9 mouse cellular contexts compared by ENCODE assay signal in genomic region chr1:165459041-165459502, GRCm38 (mm10). TPM values are rescaled to one million over a fixed set of nuclear protein-coding genes. Genes with fewer than 3 reads are reported as not detected.
DNase-seq lines count a peak whose midpoint lies in the region; ATAC-seq and TF ChIP-seq lines count a peak whose summit lies in the region.
"Had no signal": no experiment of that assay in that cellular context is flagged by ENCODE, and none has a peak within 500 bp of the region (broad histone marks: within the 10 kb centered on the region; RNA-seq: fewer than 3 reads in every experiment).

No protein-coding gene starts in this region.

- H3K4me1 ChIP-seq in kidney, embryonic 14.5 days (ENCODE audit: control insufficient read depth, insufficient read depth, low read length) = peaks cover 3% of the 10 kb centered on the region; the same call in 1 of the 2 replicates
- H3K4me1 ChIP-seq in intestine, embryonic 14.5 days (replicated peaks; ENCODE audit: control insufficient read depth, insufficient read depth, low read length) = 0 out of 2 replicates have a peak, but pooled peaks cover 2% of the 10 kb centered on the region
- H3K4me1 ChIP-seq in midbrain, postnatal 0 days (ENCODE audit: insufficient read depth, low read length) = 0 out of 2 replicates have a peak, but pooled peaks cover 8% of the 10 kb centered on the region

- peaks cover under 1% of the 10 kb centered on the region; the same call in 1 of the 2 replicates for H3K9me3 ChIP-seq in kidney, embryonic 14.5 days (ENCODE audit: control insufficient read depth, low read length)
- no peaks in the 10 kb centered on the region for H3K9me3 ChIP-seq in intestine, embryonic 14.5 days (ENCODE audit: control insufficient read depth, low read length)
- 0 out of 2 replicates have a peak, but pooled peaks cover 4% of the 10 kb centered on the region for H3K9me3 ChIP-seq in midbrain, postnatal 0 days (ENCODE audit: low read length)

- peak overlapping the region; percentile 81 for H3K4me2 ChIP-seq in kidney, embryonic 14.5 days (replicated peaks; ENCODE audit: low read depth, low read length)
- H3K4me2 ChIP-seq in intestine, embryonic 14.5 days (ENCODE audit: low read length) = peak overlapping the region; percentile 70
- peak overlapping the region; percentile 96 for H3K4me2 ChIP-seq in midbrain, postnatal 0 days (ENCODE audit: low read depth, low read length, poor library complexity, severe bottlenecking)

- no peaks in the 10 kb centered on the region for H3K36me3 ChIP-seq in kidney, embryonic 14.5 days (ENCODE audit: control insufficient read depth, insufficient read depth, low read length)
- H3K36me3 ChIP-seq in intestine, embryonic 14.5 days (ENCODE audit: control insufficient read depth, insufficient read depth, low read length) = no peaks in the 10 kb centered on the region
- no peaks in the 10 kb centered on the region for H3K36me3 ChIP-seq in midbrain, postnatal 0 days (ENCODE audit: insufficient read depth, low read length)

- peak overlapping the region; percentile 96 for H3K4me3 ChIP-seq in kidney, embryonic 14.5 days (ENCODE audit: low read length)
- H3K4me3 ChIP-seq in intestine, embryonic 14.5 days (ENCODE audit: low read depth, low read length) = peak overlapping the region; percentile 86
- peak overlapping the region; percentile 96 for H3K4me3 ChIP-seq in midbrain, postnatal 0 days (ENCODE audit: low read depth, low read length)

- TF ChIP-seq CTCF in midbrain, postnatal 0 days (IDR thresholded peaks at IDR 0.05) = no peak

- no peaks in the 10 kb centered on the region for H3K27me3 ChIP-seq in kidney, embryonic 14.5 days (ENCODE audit: control insufficient read depth, insufficient read depth, low read length)
- H3K27me3 ChIP-seq in intestine, embryonic 14.5 days (replicated peaks; ENCODE audit: control insufficient read depth, insufficient read depth, low read length) = no peaks in the 10 kb centered on the region
- no peaks in the 10 kb centered on the region for H3K27me3 ChIP-seq in midbrain, postnatal 0 days (ENCODE audit: insufficient read depth, low read length)

- no peak overlapping the region for H3K27ac ChIP-seq in kidney, embryonic 14.5 days (ENCODE audit: low read depth, low read length)
- no peak overlapping the region for H3K27ac ChIP-seq in intestine, embryonic 14.5 days (ENCODE audit: low read depth)
- H3K27ac ChIP-seq in midbrain, postnatal 0 days (ENCODE audit: low read depth, low read length) = no peak overlapping the region

- 21% methylated on average over 7 of the region's 7 CpGs for WGBS in kidney, embryonic 14.5 days
- WGBS in intestine, embryonic 14.5 days = 18% methylated on average over 7 of the region's 7 CpGs
- 23% methylated on average over 7 of the region's 7 CpGs for WGBS in midbrain, postnatal 0 days

- no peak for DNase-seq in kidney, adult 9 months
- DNase-seq in c-Kit-positive CD71-negative TER-119-negative erythroid progenitor cells, embryonic 14.5 days (ENCODE audit: low read depth) = peak; percentile 18
- no peak for DNase-seq in intestine, embryonic 14.5 days (ENCODE audit: low spot score)
- no peak for DNase-seq in midbrain, postnatal 0 days (ENCODE audit: low spot score)
- DNase-seq in layer of hippocampus, postnatal 14 days (ENCODE audit: low spot score in 2 of 2) = no peak
- DNase-seq in right cerebral cortex, postnatal 4 days = no peak
- no peak for DNase-seq in adrenal gland, postnatal 14 days

- peak overlapping the region; percentile 83 for H3K9ac ChIP-seq in kidney, embryonic 14.5 days (ENCODE audit: low read depth, low read length)
- peak overlapping the region; percentile 80 for H3K9ac ChIP-seq in intestine, embryonic 14.5 days (ENCODE audit: low read length)
- H3K9ac ChIP-seq in midbrain, postnatal 0 days (replicated peaks; ENCODE audit: low read length, poor library complexity, severe bottlenecking) = peak overlapping the region; percentile 91

- ATAC-seq in kidney, embryonic 14.5 days (ENCODE audit: low FRiP score, low TSS enrichment) = no peak
- no peak for ATAC-seq in intestine, embryonic 14.5 days (replicated peaks; ENCODE audit: low FRiP score, low TSS enrichment, low read depth)
- ATAC-seq in midbrain, postnatal 0 days (ENCODE audit: low FRiP score) = no peak

RNA-seq across cellular contexts. Expression of gene Dcaf6, which starts 1.2 kb away (rescaled TPM):
- polyA plus RNA-seq in kidney, embryonic 14.5 days (2014; fragmentation: Nextera tagmentation; extraction: Ambion mirVana) = 11.6 and 18.4 TPM in 2 replicates
- polyA plus RNA-seq in intestine, embryonic 14.5 days (2014; fragmentation: Nextera tagmentation; extraction: Ambion mirVana) = 14.3 and 14.4 TPM in 2 replicates
- total RNA-seq in midbrain, postnatal 0 days (2014; rRNA removed) = 38.4 and 44.8 TPM in 2 replicates
- 18.7 and 19.9 TPM in 2 replicates for polyA plus RNA-seq in midbrain, postnatal 0 days (2015; fragmentation: Nextera tagmentation; extraction: Ambion mirVana)
- total RNA-seq in layer of hippocampus, postnatal 14 days (2021) = 10 to 100 TPM; 78.1 to 91.7 TPM
- 44.5 and 46.5 TPM in 2 replicates for total RNA-seq in adrenal gland, postnatal 14 days (2021)

RNA-seq across cellular contexts. Expression of gene Mpc2, which starts 1.4 kb away (rescaled TPM):
- polyA plus RNA-seq in kidney, embryonic 14.5 days (2014; fragmentation: Nextera tagmentation; extraction: Ambion mirVana) = 212 TPM in 2 replicates
- 128 and 136 TPM in 2 replicates for polyA plus RNA-seq in intestine, embryonic 14.5 days (2014; fragmentation: Nextera tagmentation; extraction: Ambion mirVana)
- 110 and 130 TPM in 2 replicates for total RNA-seq in midbrain, postnatal 0 days (2014; rRNA removed)
- 267 and 274 TPM in 2 replicates for polyA plus RNA-seq in midbrain, postnatal 0 days (2015; fragmentation: Nextera tagmentation; extraction: Ambion mirVana)
- total RNA-seq in layer of hippocampus, postnatal 14 days (2021) = 100 to 1,000 TPM; 122 to 131 TPM
- total RNA-seq in adrenal gland, postnatal 14 days (2021) = 311 and 341 TPM in 2 replicates

RNA-seq across cellular contexts. Expression of gene Adcy10, which starts 25.9 kb away (rescaled TPM):
- 0.18 and 0.19 TPM in 2 replicates for polyA plus RNA-seq in kidney, embryonic 14.5 days (2014; fragmentation: Nextera tagmentation; extraction: Ambion mirVana)
- polyA plus RNA-seq in intestine, embryonic 14.5 days (2014; fragmentation: Nextera tagmentation; extraction: Ambion mirVana) = 0.20 TPM in 1 of 2 replicates, not detected in the other
- not detected in 2 replicates for total RNA-seq in midbrain, postnatal 0 days (2014; rRNA removed)
- 0.27 and 0.64 TPM in 2 replicates for polyA plus RNA-seq in midbrain, postnatal 0 days (2015; fragmentation: Nextera tagmentation; extraction: Ambion mirVana)
- total RNA-seq in layer of hippocampus, postnatal 14 days (2021) = under 1 TPM; 0.41 to 0.48 TPM
- total RNA-seq in adrenal gland, postnatal 14 days (2021) = 0.11 TPM in 2 replicates
- total RNA-seq: hematopoietic stem cell, adult 5-6 weeks had no signal
